Mouse (Mus musculus) CH12.LX (cell line): ENCODE measurements around the gene Ankzf1. TPM values are rescaled to one million over a fixed set of nuclear protein-coding genes. Genes with fewer than 3 reads are reported as not detected.

ENCODE experiments used
- DNase-seq: peaks from one replicate; pipeline ENCODE4 v3.0.0-alpha.2; 2013; ENCODE audit errors: extremely low read depth
- H3K27ac ChIP-seq: 2 replicates; pipeline ENCODE4 v1.5.1; 2012; ENCODE audit warnings: low read depth, mild to moderate bottlenecking, control low read depth, moderate library complexity; ENCODE audit not compliant: insufficient read depth
- H3K27me3 ChIP-seq: replicated peaks from 2 replicates; pipeline ENCODE3; 2012; ENCODE audit warnings: inconsistent platforms
- H3K36me3 ChIP-seq, 2 experiments: replicated peaks in 1 of 2; 2 replicates each; pipeline versions ENCODE3 to v1.6.1; 2012; ENCODE audit warnings: inconsistent platforms in 1 of 2, low read length in 1 of 2, mild to moderate bottlenecking in 1 of 2, mixed read lengths in 1 of 2, moderate library complexity in 1 of 2; ENCODE audit not compliant: control insufficient read depth in 1 of 2, insufficient read depth in 1 of 2
- H3K4me1 ChIP-seq, 2 experiments: 2 replicates each; pipeline ENCODE4 v1.6.1; 2012; ENCODE audit warnings: inconsistent platforms in 1 of 2, moderate library complexity in 1 of 2; ENCODE audit not compliant: insufficient read depth in 2 of 2, control insufficient read depth in 1 of 2
- H3K4me2 ChIP-seq: 2 replicates; pipeline ENCODE4 v1.6.1; 2012; ENCODE audit warnings: low read depth, mild to moderate bottlenecking, control low read depth; ENCODE audit not compliant: poor library complexity, insufficient read depth, severe bottlenecking
- H3K4me3 ChIP-seq, 3 experiments: fragments of 150-350 bp in 1 of 3; sonication (generic) in 1 of 3; replicated peaks in 1 of 3; 2 replicates each; pipeline versions ENCODE3 to v1.5.1; 2011 to 2012; ENCODE audit warnings: low read depth in 2 of 3, low read length in 2 of 3, mild to moderate bottlenecking in 2 of 3, moderate library complexity in 2 of 3, control low read depth in 1 of 3, improper control_type of control experiment in 1 of 3, inconsistent platforms in 1 of 3, mixed read lengths in 1 of 3; ENCODE audit not compliant: poor library complexity in 1 of 3
- H3K79me2 ChIP-seq: replicated peaks from 2 replicates; pipeline ENCODE4 v1.6.1; 2012; ENCODE audit warnings: mild to moderate bottlenecking, moderate library complexity; ENCODE audit not compliant: control insufficient read depth, poor library complexity, insufficient read depth, severe bottlenecking; ENCODE audit errors: extremely low read depth
- H3K9ac ChIP-seq: 2 replicates; pipeline ENCODE4 v1.6.1; 2012; ENCODE audit warnings: low read depth, mild to moderate bottlenecking, control low read depth, moderate library complexity; ENCODE audit not compliant: insufficient read depth
- H3K9me3 ChIP-seq: replicated peaks from 2 replicates; pipeline ENCODE3; 2012; ENCODE audit warnings: low read length, inconsistent platforms, mixed read lengths
- CHD2 ChIP-seq: IDR thresholded peaks from 2 replicates; pipeline ENCODE4 v1.6.1; 2011; ENCODE audit warnings: low read length, improper control_type of control experiment
- CTCF ChIP-seq, 2 experiments: IDR thresholded peaks in 1 of 2; conservative IDR thresholded peaks in 1 of 2; 2 replicates each; pipeline ENCODE4 v1.5.1; 2011 to 2012; ENCODE audit warnings: low read depth in 2 of 2, low read length in 2 of 2, improper control_type of control experiment in 1 of 2, inconsistent platforms in 1 of 2, mild to moderate bottlenecking in 1 of 2, moderate library complexity in 1 of 2
- ETS1 ChIP-seq: conservative IDR thresholded peaks from 2 replicates; pipeline ENCODE4 v1.6.1; 2012; ENCODE audit warnings: low read depth, mild to moderate bottlenecking, inconsistent platforms, low read length, improper control_type of control experiment, moderate library complexity
- JUN ChIP-seq: IDR thresholded peaks from 2 replicates; pipeline ENCODE4 v1.6.1; 2011; ENCODE audit warnings: low read depth, mild to moderate bottlenecking, low read length, improper control_type of control experiment, moderate library complexity; ENCODE audit not compliant: insufficient read depth
- KAT2A ChIP-seq: IDR thresholded peaks from 2 replicates; pipeline ENCODE4 v1.6.1; 2012; ENCODE audit warnings: low read length, improper control_type of control experiment, inconsistent platforms; ENCODE audit not compliant: insufficient replicate concordance
- MAX ChIP-seq: IDR thresholded peaks from 2 replicates; pipeline ENCODE4 v1.6.1; 2011; ENCODE audit warnings: low read length, improper control_type of control experiment
- MXI1 ChIP-seq: IDR thresholded peaks from 2 replicates; pipeline ENCODE4 v1.6.1; 2011; ENCODE audit warnings: mild to moderate bottlenecking, low read depth, low read length, improper control_type of control experiment
- MYC ChIP-seq: IDR thresholded peaks from 2 replicates; pipeline ENCODE4 v1.6.1; 2011; ENCODE audit warnings: low read depth, mild to moderate bottlenecking, improper control_type of control experiment, low read length
- NELFE ChIP-seq: IDR thresholded peaks from 2 replicates; pipeline ENCODE4 v1.6.1; 2011; ENCODE audit warnings: low read depth, low read length, improper control_type of control experiment
- PAX5 ChIP-seq: IDR thresholded peaks from 2 replicates; pipeline ENCODE4 v1.6.1; 2012; ENCODE audit warnings: low read length, inconsistent platforms, mixed read lengths
- POLR2A ChIP-seq: IDR thresholded peaks from 2 replicates; pipeline ENCODE4 v1.6.1; 2011; ENCODE audit warnings: low read depth, mild to moderate bottlenecking, improper control_type of control experiment, low read length
- RCOR1 ChIP-seq: conservative IDR thresholded peaks from 2 replicates; pipeline ENCODE4 v1.6.1; 2012; ENCODE audit warnings: low read depth, mild to moderate bottlenecking, inconsistent platforms, low read length, improper control_type of control experiment
- SMC3 ChIP-seq: IDR thresholded peaks from 2 replicates; pipeline ENCODE4 v1.6.1; 2011; ENCODE audit warnings: low read depth, low read length, improper control_type of control experiment
- TCF12 ChIP-seq: IDR thresholded peaks from 2 replicates; pipeline ENCODE4 v1.6.1; 2014; ENCODE audit warnings: low read depth, mild to moderate bottlenecking, inconsistent platforms, low read length, improper control_type of control experiment
- UBTF ChIP-seq: IDR thresholded peaks from 2 replicates; pipeline ENCODE4 v1.6.1; 2012; ENCODE audit warnings: low read depth, mild to moderate bottlenecking, inconsistent platforms, low read length, improper control_type of control experiment, moderate library complexity
- USF2 ChIP-seq: conservative IDR thresholded peaks from 2 replicates; pipeline ENCODE4 v1.6.1; 2011; ENCODE audit warnings: low read depth, low read length, improper control_type of control experiment
- ZKSCAN1 ChIP-seq: IDR thresholded peaks from 2 replicates; pipeline ENCODE4 v1.6.1; 2012; ENCODE audit warnings: low read depth, inconsistent platforms, low read length, improper control_type of control experiment, borderline replicate concordance
- ZMIZ1 ChIP-seq: IDR thresholded peaks from 2 replicates; pipeline ENCODE4 v1.6.1; 2012; ENCODE audit warnings: low read depth, mild to moderate bottlenecking, inconsistent platforms, low read length, improper control_type of control experiment
- dilution Hi-C: fragments of 300-500 bp; cut with MboI; formaldehyde crosslinking; loops from 2 replicates; pipeline ENCODE4 v1.14.3; 2020; ENCODE audit warnings: low sequenced_read_pairs; ENCODE audit not compliant: extremely low pct_unique_long_range_greater_than_20kb, extremely low pct_ligation_motif_present
- in situ Hi-C: fragments of 300-500 bp; cut with MboI; formaldehyde crosslinking; loops from 3 replicates; pipeline ENCODE4 v1.14.3; 2019; ENCODE audit warnings: low sequenced_read_pairs, low pct_ligation_motif_present, low pct_unique_long_range_greater_than_20kb, mixed read lengths
- polyA plus RNA-seq: library from polyadenylated mRNA; unstranded; fragments of >175 nt; gene quantifications from 2 replicates; pipeline ENCODE4 v1.2.1, GENCODE M21; 2012; ENCODE audit warnings: low read depth; ENCODE audit not compliant: insufficient read length
- total RNA-seq, 2 experiments: library from RNA; depleted of rRNA; stranded (reverse); fragments of 300-350 nt in 1 of 2; fragments of >200 nt in 1 of 2; gene quantifications; 2 replicates each; pipeline ENCODE4 v1.2.3; 2012 to 2014

The Ankzf1 gene
- total and polyA plus RNA-seq, 3 experiments = 13.3 to 20.4 (median 19.6) TPM

GRCm38 (mm10) chr1:75187914-75188483 is 4.0 kb upstream of the Ankzf1 start:
- Histone ChIP-seq H3K27me3 (no peaks in the 10 kb centered on the region), H3K79me2 (no peaks in the 10 kb centered on the region), H3K27ac (no peak overlapping the region), H3K36me3 (peaks cover 38 to 65% of the 10 kb centered on the region in 2 experiments), H3K4me1 (peaks cover 5 to 29% of the 10 kb centered on the region in 2 experiments; a peak in 3 of 4 replicates), H3K4me2 (no peak overlapping the region), H3K9ac (no peak overlapping the region), H3K9me3 (no peaks in the 10 kb centered on the region), H3K4me3 (no peak overlapping the region)
- dilution Hi-C loops = no loop called here
- in situ Hi-C loops = no loop called here
- TF ChIP-seq UBTF (no peak), ZMIZ1 (no peak), SMC3 (no peak), POLR2A (no peak), CHD2 (no peak), CTCF (conservative IDR thresholded peaks at IDR 0.05 in 1 of 2, IDR thresholded peaks at IDR 0.05 in 1 of 2; ENCODE audit: low read depth in 2 of 2, low read length in 2 of 2) (no peak), RCOR1 (no peak), MYC (no peak), MAX (no peak), USF2 (no peak)
- peak; percentile 42 for DNase-seq

- Histone ChIP-seq H3K27ac (no peak overlapping the region), H3K9me3 (no peaks in the 10 kb centered on the region), H3K79me2 (no peaks in the 10 kb centered on the region), H3K4me2 (peak overlapping the region; percentile 65; the same call in 1 of the 2 replicates), H3K27me3 (no peaks in the 10 kb centered on the region), H3K4me3 (peak overlapping the region in 1 of 3 experiments; percentile 87), H3K9ac (peak overlapping the region; percentile 81; the same call in 1 of the 2 replicates), H3K36me3 (peaks cover 20 to 54% of the 10 kb centered on the region in 2 experiments), H3K4me1 (peaks cover 10 to 38% of the 10 kb centered on the region in 2 experiments)
- TF ChIP-seq SMC3 (no peak), MXI1 (no peak), TCF12 (no peak), CTCF (conservative IDR thresholded peaks at IDR 0.05 in 1 of 2, IDR thresholded peaks at IDR 0.05 in 1 of 2; ENCODE audit: low read depth in 2 of 2, low read length in 2 of 2) (no peak), POLR2A (no peak), JUN (no peak), ZKSCAN1 (no peak), NELFE (no peak), USF2 (no peak), PAX5 (no peak), ETS1 (no peak), KAT2A (no peak)
- in situ Hi-C loops (no loop called here), dilution Hi-C loops (no loop called here)
- DNase-seq = no peak
These were observed 1.4 kb upstream of the Ankzf1 start for GRCm38 (mm10) chr1:75190577-75190976.
